8 mouse cellular contexts compared by ENCODE assay signal in the genomic region with DNA sequence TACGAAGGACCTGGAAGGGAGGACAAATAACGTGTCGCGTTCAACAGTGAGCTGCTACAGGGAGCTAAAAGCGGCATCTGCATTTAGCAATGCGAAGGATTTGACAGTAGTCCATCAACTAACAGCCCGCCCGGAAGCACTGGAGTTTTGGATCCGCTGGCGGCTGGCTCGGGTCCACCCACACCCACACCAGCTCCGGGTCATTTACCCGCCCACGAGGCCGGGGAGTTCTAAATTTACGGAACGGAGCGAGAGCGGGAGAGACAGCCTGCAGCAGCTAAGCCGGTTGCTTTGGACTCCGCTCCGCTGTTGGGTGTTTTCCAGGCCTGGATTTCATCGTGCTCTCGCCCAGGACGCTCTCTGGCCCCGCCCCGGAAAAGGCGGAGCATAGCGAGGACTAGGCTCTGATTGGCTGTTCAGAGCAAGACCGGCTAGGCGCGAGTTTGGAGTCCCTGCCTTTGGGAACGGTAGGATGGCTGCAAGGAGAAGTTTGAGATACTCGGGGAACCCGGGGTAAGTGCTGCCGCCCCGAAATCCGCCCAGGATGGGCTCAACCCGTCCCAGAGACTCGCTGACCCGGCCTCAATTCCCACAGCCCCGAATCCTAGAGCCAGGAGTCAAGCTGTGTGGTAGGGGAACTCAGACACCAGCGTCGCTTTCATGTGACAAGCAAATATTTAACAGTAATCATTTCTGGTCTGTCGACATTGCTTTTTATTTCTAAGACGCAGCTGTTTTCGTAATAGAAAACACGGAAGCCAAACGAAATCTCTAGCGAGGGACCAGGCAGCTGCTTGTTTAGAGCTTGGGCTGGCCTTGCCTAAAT. TPM values are rescaled to one million over a fixed set of nuclear protein-coding genes. Genes with fewer than 3 reads are reported as not detected.
DNase-seq lines count a peak whose midpoint lies in the region; ATAC-seq lines count a peak whose summit lies in the region.

TSS of gene Cenpu (plus strand) at position 414 of the 826 bp plus-strand sequence.

- peak within 1 kb of the TSS; percentile 84 for H3K4me2 ChIP-seq in heart, embryonic 13.5 days
- peak within 1 kb of the TSS; percentile 75 for H3K4me2 ChIP-seq in liver, embryonic 12.5 days
- peak within 1 kb of the TSS; percentile 71 for H3K4me2 ChIP-seq in stomach, embryonic 15.5 days

- ATAC-seq in heart, embryonic 13.5 days (ENCODE audit: extremely low read depth, insufficient number of reproducible peaks, low FRiP score, low TSS enrichment) = peak; percentile 92
- ATAC-seq in liver, embryonic 12.5 days = peak; percentile 92
- ATAC-seq in stomach, embryonic 15.5 days (ENCODE audit: insufficient read depth, low FRiP score, low read depth) = peak; percentile 97

- H3K27me3 ChIP-seq in heart, embryonic 13.5 days (replicated peaks) = no peaks in the 10 kb centered on the region
- H3K27me3 ChIP-seq in liver, embryonic 12.5 days (replicated peaks) = no peaks in the 10 kb centered on the region
- no peaks in the 10 kb centered on the region for H3K27me3 ChIP-seq in stomach, embryonic 15.5 days (replicated peaks)

- peak; percentile 99 for DNase-seq in CD4-positive, CD25-positive, alpha-beta regulatory T cell, adult 2 months (ENCODE audit: low read depth, low spot score)
- peak; percentile 95 for DNase-seq in fat pad, adult 2 months (ENCODE audit: extremely low read depth, low read depth, low spot score)
- DNase-seq in kidney, postnatal 10 days = peak; percentile 100
- peak; percentile 98 to 99 for DNase-seq in natural killer cell, adult 2 months (ENCODE audit: low spot score in 2 of 2)

- H3K36me3 ChIP-seq in heart, embryonic 13.5 days = peaks cover 13% of the 10 kb centered on the region
- peaks cover 25% of the 10 kb centered on the region for H3K36me3 ChIP-seq in liver, embryonic 12.5 days
- no peaks in the 10 kb centered on the region for H3K36me3 ChIP-seq in stomach, embryonic 15.5 days

- H3K4me3 ChIP-seq in brown adipose tissue, adult 24 weeks (ENCODE audit: insufficient read depth, low read depth, low read length) = peak within 1 kb of the TSS; percentile 57
- H3K4me3 ChIP-seq in heart, embryonic 13.5 days = peak within 1 kb of the TSS; percentile 81
- peak within 1 kb of the TSS; percentile 78 for H3K4me3 ChIP-seq in liver, embryonic 12.5 days
- peak within 1 kb of the TSS; percentile 81 for H3K4me3 ChIP-seq in stomach, embryonic 15.5 days (replicated peaks)

- peak within 1 kb of the TSS; percentile 83 for H3K9ac ChIP-seq in heart, embryonic 13.5 days
- peak within 1 kb of the TSS; percentile 74 for H3K9ac ChIP-seq in liver, embryonic 12.5 days
- H3K9ac ChIP-seq in stomach, embryonic 15.5 days = peak within 1 kb of the TSS; percentile 57

- no peaks in the 10 kb centered on the region for H3K9me3 ChIP-seq in heart, embryonic 13.5 days
- H3K9me3 ChIP-seq in liver, embryonic 12.5 days (replicated peaks) = no peaks in the 10 kb centered on the region
- H3K9me3 ChIP-seq in stomach, embryonic 15.5 days = no peaks in the 10 kb centered on the region

- no peaks in the 10 kb centered on the region for H3K4me1 ChIP-seq in brown adipose tissue, adult 24 weeks (ENCODE audit: control insufficient read depth, insufficient read depth, insufficient read length, low read length)
- H3K4me1 ChIP-seq in heart, embryonic 13.5 days = peaks cover 20% of the 10 kb centered on the region
- H3K4me1 ChIP-seq in liver, embryonic 12.5 days = peaks cover 50% of the 10 kb centered on the region
- peaks cover 5% of the 10 kb centered on the region; the same call in 1 of the 2 replicates for H3K4me1 ChIP-seq in stomach, embryonic 15.5 days

- H3K27ac ChIP-seq in brown adipose tissue, adult 24 weeks (replicated peaks; ENCODE audit: low read depth, low read length) = peak within 1 kb of the TSS; percentile 36; the same call in 1 of the 2 replicates
- H3K27ac ChIP-seq in heart, embryonic 13.5 days (replicated peaks) = peak within 1 kb of the TSS; percentile 85
- H3K27ac ChIP-seq in liver, embryonic 12.5 days = peak within 1 kb of the TSS; percentile 95
- H3K27ac ChIP-seq in stomach, embryonic 15.5 days = peak within 1 kb of the TSS; percentile 80

- under 1% methylated on average over 50 of the region's 50 CpGs for WGBS in heart, embryonic 13.5 days
- WGBS in liver, embryonic 12.5 days (ENCODE audit: insufficient replicate concordance) = under 1% methylated on average over 50 of the region's 50 CpGs
- under 1% methylated on average over 50 of the region's 50 CpGs for WGBS in stomach, embryonic 15.5 days

RNA-seq across cellular contexts. Expression of gene Cenpu, which starts in this region (rescaled TPM):
- polyA plus RNA-seq in brown adipose tissue, adult 24 weeks (2012; ENCODE audit: insufficient read depth, insufficient read length, missing spikeins) = not detected in 2 replicates
- 8.7 and 10.2 TPM in 2 replicates for polyA plus RNA-seq in heart, embryonic 13.5 days (2015; fragmentation: Nextera tagmentation; extraction: Ambion mirVana)
- polyA plus RNA-seq in liver, embryonic 12.5 days (2016; fragmentation: Nextera tagmentation; extraction: Ambion mirVana) = 20.7 and 22.2 TPM in 2 replicates
- polyA plus RNA-seq in stomach, embryonic 15.5 days (2015; fragmentation: Nextera tagmentation; extraction: Ambion mirVana) = 14.4 and 16.3 TPM in 2 replicates

Comparison
In these comparisons a context has a peak if more than half of its experiments do, and no peak if none do; other contexts are left out.
1. Peak in every context shown above with its lines: DNase-seq, ATAC-seq, H3K4me3 ChIP-seq and H3K27ac ChIP-seq.
2. H3K27ac ChIP-seq: peak in every context shown above with its lines; median percentile 95 in liver, embryonic 12.5 days; 85 in heart, embryonic 13.5 days; 80 in stomach, embryonic 15.5 days; 36 in brown adipose tissue, adult 24 weeks.